ENCODE assay signal across 11 mouse cellular contexts in genomic region chr6:129241907-129242306, GRCm38 (mm10).
DNase-seq lines count a peak whose midpoint lies in the region.
"Had no signal": no experiment of that assay in that cellular context is flagged by ENCODE, and none has a peak within 500 bp of the region (broad histone marks: within the 10 kb centered on the region; RNA-seq: fewer than 3 reads in every experiment).

No protein-coding gene starts in this region.

- peak; percentile 28 for DNase-seq in embryo, embryonic 10 days (ENCODE audit: low spot score)
- DNase-seq in embryo, embryonic 9.5 days (ENCODE audit: extremely low spot score), result no peak
- DNase-seq in kidney, postnatal 14 days, result peak; percentile 56
- no peak for DNase-seq in kidney, adult 8-10 months
- DNase-seq in spleen, postnatal 36 days (ENCODE audit: low spot score in 2 of 2), result peak; percentile 29 to 56
- no peak for DNase-seq in spleen, adult 18-20 months
- peak; percentile 75 for DNase-seq in naive thymus-derived CD4-positive, alpha-beta T cell, adult 2 months (ENCODE audit: low read depth)
- no peak for DNase-seq in cerebellum, adult 9-11 months
- DNase-seq: gastrocnemius, postnatal 36 days; heart, postnatal 10 days; right cerebral cortex, postnatal 25 days had no signal

Comparison
In these comparisons a context has a peak if more than half of its experiments do, and no peak if none do; other contexts are left out.
1. DNase-seq: peak in embryo, embryonic 10 days (single experiment), kidney, postnatal 14 days (single experiment), spleen, postnatal 36 days (2 of 2) and naive thymus-derived CD4-positive, alpha-beta T cell, adult 2 months (single experiment); none in embryo, embryonic 9.5 days (single experiment), kidney, adult 8-10 months (0 of 2), spleen, adult 18-20 months (0 of 2) and cerebellum, adult 9-11 months (single experiment).